Mouse (Mus musculus): Measurements from ENCODE around the gene Ugt1a6b.

DNA sequence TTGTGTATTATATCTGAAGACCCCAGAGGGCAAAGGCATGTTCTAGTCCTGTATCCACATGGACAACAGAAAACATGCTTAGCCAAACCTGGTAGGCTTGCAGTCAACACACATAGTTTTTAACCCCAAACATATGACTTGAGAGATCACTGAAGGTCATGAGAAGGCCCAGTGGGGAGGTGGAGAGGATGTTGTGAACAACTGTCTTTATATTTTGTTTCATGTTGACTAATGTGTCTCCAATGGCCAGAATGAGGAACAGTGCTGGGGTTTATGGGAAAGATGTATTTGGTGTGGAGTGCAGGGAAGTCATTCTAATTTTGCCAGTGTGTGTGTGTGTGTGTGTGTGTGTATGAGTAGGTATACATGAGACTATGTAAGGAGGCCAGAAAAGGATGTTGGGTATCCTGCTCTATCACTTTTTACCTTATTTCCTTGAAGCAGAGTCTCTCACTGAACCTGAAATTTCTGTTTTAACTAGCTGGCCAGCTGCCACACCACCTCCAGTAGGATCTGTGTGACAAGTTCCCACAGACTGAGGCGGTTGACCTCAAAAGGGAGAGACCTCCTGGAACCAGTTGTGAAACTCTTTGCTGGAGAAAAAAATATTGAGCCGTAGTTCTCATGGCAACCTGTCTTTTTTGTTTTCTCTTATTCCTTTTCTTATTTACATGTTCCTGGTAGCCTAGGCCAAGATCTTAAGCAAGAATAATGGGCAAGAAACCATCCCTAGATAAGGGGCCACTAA is 121.2 kb downstream of the Ugt1a6b start:
- TF ChIP-seq CTCF (conservative IDR thresholded peaks at IDR 0.05; ENCODE audit: low read length) = no peak
- no peak for TF ChIP-seq POU5F1 (IDR thresholded peaks at IDR 0.05; ENCODE audit: borderline replicate concordance, low read length)

Measured in E14TG2a.4 (cell line).